Mouse (Mus musculus) left cerebral cortex, postnatal 4 days (tissue): ENCODE measurements around the gene Gm20388. TPM values are rescaled to one million over a fixed set of nuclear protein-coding genes. Genes with fewer than 3 reads are reported as not detected.

Source experiments
- DNase-seq: peaks from one replicate; pipeline ENCODE4 v3.0.0-alpha.2; 2022
- intact Hi-C: fragments of 180-260 bp; cut with DNase I; formaldehyde crosslinking; loops from one replicate; pipeline ENCODE4 v1.15.1; 2025
- total RNA-seq, 2 experiments: library from RNA; stranded (reverse); gene quantifications; 2 replicates each; pipeline ENCODE4 v1.2.3; 2021

The Gm20388 gene
- total RNA-seq, 2 experiments from 2014 or later: 6.5 to 12.8 TPM

- DNase-seq: no peak
- intact Hi-C loops: no loop called here
Observed at GRCm38 (mm10) chr8:122144729-122145311, 2234.2 kb downstream of the Gm20388 start.

GRCm38 (mm10) chr8:122149045-122149444 lies 2238.4 kb downstream of the Gm20388 start:
- intact Hi-C loops: no loop called here
- no peak for DNase-seq

- peak; percentile 67 for DNase-seq
- intact Hi-C loops: no loop called here
Observed at GRCm38 (mm10) chr8:122149606-122150005, 2239.0 kb downstream of the Gm20388 start.

- intact Hi-C loops: no loop called here
- DNase-seq: no peak
Observed at GRCm38 (mm10) chr8:122151541-122151940, 2240.9 kb downstream of the Gm20388 start.

- DNase-seq: no peak
- intact Hi-C loops: no loop called here
Observed at GRCm38 (mm10) chr8:122155082-122155643, 2244.5 kb downstream of the Gm20388 start.

GRCm38 (mm10) chr8:122155964-122156363 lies 2245.3 kb downstream of the Gm20388 start:
- intact Hi-C loops: no loop called here
- DNase-seq: no peak

GRCm38 (mm10) chr8:122157689-122158088 lies 2247.0 kb downstream of the Gm20388 start:
- intact Hi-C loops: no loop called here
- DNase-seq: no peak

- intact Hi-C loops: no loop called here
- no peak for DNase-seq
Observed at GRCm38 (mm10) chr8:122160165-122160564, 2249.5 kb downstream of the Gm20388 start.

GRCm38 (mm10) chr8:122162992-122163391 lies 2252.4 kb downstream of the Gm20388 start:
- intact Hi-C loops: no loop called here
- DNase-seq: peak; percentile 87

GRCm38 (mm10) chr8:122167204-122167860 lies 2256.7 kb downstream of the Gm20388 start:
- intact Hi-C loops: no loop called here
- no peak for DNase-seq

GRCm38 (mm10) chr8:122169446-122169845 lies 2258.8 kb downstream of the Gm20388 start:
- intact Hi-C loops: no loop called here
- no peak for DNase-seq

GRCm38 (mm10) chr8:122171823-122172222 lies 2261.2 kb downstream of the Gm20388 start:
- intact Hi-C loops: no loop called here

GRCm38 (mm10) chr8:122174133-122174930 lies 2263.7 kb downstream of the Gm20388 start:
- no peak for DNase-seq
- intact Hi-C loops: no loop called here

More at GRCm38 (mm10) chr8:122171823-122172222, 2261.2 kb downstream of the Gm20388 start:
- DNase-seq: no peak

GRCm38 (mm10) chr8:122178392-122178890 lies 2267.8 kb downstream of the Gm20388 start:
- DNase-seq: no peak
- intact Hi-C loops: no loop called here

GRCm38 (mm10) chr8:122179354-122179753 lies 2268.7 kb downstream of the Gm20388 start:
- intact Hi-C loops: no loop called here

GRCm38 (mm10) chr8:122180116-122180515 lies 2269.5 kb downstream of the Gm20388 start:
- intact Hi-C loops: no loop called here
- no peak for DNase-seq

More at GRCm38 (mm10) chr8:122179354-122179753, 2268.7 kb downstream of the Gm20388 start:
- DNase-seq: no peak

GRCm38 (mm10) chr8:122181414-122181813 lies 2270.8 kb downstream of the Gm20388 start:
- DNase-seq: no peak
- intact Hi-C loops: no loop called here

GRCm38 (mm10) chr8:122181991-122182390 lies 2271.3 kb downstream of the Gm20388 start:
- no peak for DNase-seq
- intact Hi-C loops: no loop called here

- no peak for DNase-seq
- intact Hi-C loops: no loop called here
Observed at GRCm38 (mm10) chr8:122186363-122186974, 2275.8 kb downstream of the Gm20388 start.

GRCm38 (mm10) chr8:122187271-122187670 lies 2276.6 kb downstream of the Gm20388 start:
- no peak for DNase-seq
- intact Hi-C loops: no loop called here
